Mouse (Mus musculus) megakaryocyte, embryonic 14.5 days (primary cell): ENCODE data around the gene Rnf152. TPM values are rescaled to one million over a fixed set of nuclear protein-coding genes. Genes with fewer than 3 reads are reported as not detected.

Source experiments
- H3K27me3 ChIP-seq: replicated peaks from 2 replicates; pipeline ENCODE3; 2012; ENCODE audit warnings: inconsistent platforms
- H3K36me3 ChIP-seq: replicated peaks from 2 replicates; pipeline ENCODE3; 2012; ENCODE audit warnings: low read length, inconsistent platforms, mixed read lengths
- H3K4me1 ChIP-seq: 2 replicates; pipeline ENCODE4 v1.6.1; 2012; ENCODE audit warnings: inconsistent platforms
- H3K4me3 ChIP-seq: replicated peaks from 2 replicates; pipeline ENCODE3; 2012; ENCODE audit warnings: moderate library complexity, mild to moderate bottlenecking, inconsistent platforms
- H3K9me3 ChIP-seq: 2 replicates; pipeline ENCODE4 v1.6.1; 2012; ENCODE audit warnings: inconsistent platforms
- FLI1 ChIP-seq: IDR thresholded peaks from 2 replicates; pipeline ENCODE4 v1.6.1; 2012; ENCODE audit warnings: low read length, inconsistent platforms, mixed read lengths
- GATA1 ChIP-seq: IDR thresholded peaks from 3 replicates; pipeline ENCODE4 v1.6.1; 2012; ENCODE audit warnings: mixed read lengths, low read length, inconsistent platforms, borderline replicate concordance
- polyA plus RNA-seq: library from polyadenylated mRNA; stranded (reverse); fragments of >175 nt; gene quantifications from 2 replicates; pipeline ENCODE4 v1.2.3, GENCODE M21; 2012; ENCODE audit warnings: low replicate concordance; ENCODE audit not compliant: insufficient read depth

Rnf152 gene
- polyA plus RNA-seq, 1 experiment, result not detected

DNA sequence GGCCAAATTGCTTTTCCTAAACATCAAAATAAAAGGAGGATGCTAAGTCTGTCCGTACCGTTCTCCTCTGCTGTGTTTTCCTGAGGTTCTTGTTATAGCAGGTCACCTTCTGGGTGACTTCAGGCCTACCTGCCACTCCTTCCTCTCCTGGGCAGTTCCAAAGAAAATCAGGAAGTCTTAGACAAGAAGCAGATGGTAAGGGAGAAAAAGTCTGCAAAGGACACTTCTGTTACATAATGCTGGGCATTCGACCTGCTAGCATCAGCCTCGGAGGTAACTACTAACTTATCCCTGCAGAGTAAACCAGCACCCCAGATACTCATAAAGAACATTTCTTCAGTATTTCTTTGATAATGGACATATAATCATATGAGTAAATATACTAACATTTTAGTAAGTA, 4.7 kb downstream of the Rnf152 start:
- H3K9me3 ChIP-seq, result 0 out of 2 replicates have a peak, but pooled peaks cover 3% of the 10 kb centered on the region
- H3K4me3 ChIP-seq, result no peak overlapping the region
- peaks cover 30% of the 10 kb centered on the region for H3K27me3 ChIP-seq
- no peak for TF ChIP-seq GATA1
- no peak for TF ChIP-seq FLI1
- H3K36me3 ChIP-seq, result no peaks in the 10 kb centered on the region
- H3K4me1 ChIP-seq, result peaks cover 21% of the 10 kb centered on the region

GRCm38 (mm10) chr1:105342305-105342704, 14.2 kb downstream of the Rnf152 start:
- no peaks in the 10 kb centered on the region for H3K27me3 ChIP-seq
- no peaks in the 10 kb centered on the region for H3K4me1 ChIP-seq
- H3K9me3 ChIP-seq, result peaks cover 5% of the 10 kb centered on the region; the same call in 1 of the 2 replicates
- no peak for TF ChIP-seq FLI1
- TF ChIP-seq GATA1, result no peak
- no peaks in the 10 kb centered on the region for H3K36me3 ChIP-seq
- no peak overlapping the region for H3K4me3 ChIP-seq

GRCm38 (mm10) chr1:105340943-105341342, 15.6 kb downstream of the Rnf152 start:
- Histone ChIP-seq H3K4me1 (no peaks in the 10 kb centered on the region), H3K36me3 (no peaks in the 10 kb centered on the region), H3K9me3 (peaks cover 5% of the 10 kb centered on the region; the same call in 1 of the 2 replicates), H3K4me3 (no peak overlapping the region), H3K27me3 (no peaks in the 10 kb centered on the region)
- TF ChIP-seq GATA1 (no peak), FLI1 (no peak)

GRCm38 (mm10) chr1:105337397-105337796, 19.1 kb downstream of the Rnf152 start:
- no peaks in the 10 kb centered on the region for H3K27me3 ChIP-seq
- peaks cover 2% of the 10 kb centered on the region; the same call in 1 of the 2 replicates for H3K9me3 ChIP-seq
- H3K4me3 ChIP-seq, result no peak overlapping the region
- TF ChIP-seq GATA1, result no peak
- H3K4me1 ChIP-seq, result no peaks in the 10 kb centered on the region
- H3K36me3 ChIP-seq, result no peaks in the 10 kb centered on the region

- Histone ChIP-seq H3K36me3 (no peaks in the 10 kb centered on the region), H3K4me3 (no peak overlapping the region), H3K4me1 (no peaks in the 10 kb centered on the region), H3K9me3 (no peaks in the 10 kb centered on the region), H3K27me3 (no peaks in the 10 kb centered on the region)
- no peak for TF ChIP-seq FLI1
- TF ChIP-seq GATA1, result no peak
Observed at GRCm38 (mm10) chr1:105336096-105336495, 20.4 kb downstream of the Rnf152 start.

DNA sequence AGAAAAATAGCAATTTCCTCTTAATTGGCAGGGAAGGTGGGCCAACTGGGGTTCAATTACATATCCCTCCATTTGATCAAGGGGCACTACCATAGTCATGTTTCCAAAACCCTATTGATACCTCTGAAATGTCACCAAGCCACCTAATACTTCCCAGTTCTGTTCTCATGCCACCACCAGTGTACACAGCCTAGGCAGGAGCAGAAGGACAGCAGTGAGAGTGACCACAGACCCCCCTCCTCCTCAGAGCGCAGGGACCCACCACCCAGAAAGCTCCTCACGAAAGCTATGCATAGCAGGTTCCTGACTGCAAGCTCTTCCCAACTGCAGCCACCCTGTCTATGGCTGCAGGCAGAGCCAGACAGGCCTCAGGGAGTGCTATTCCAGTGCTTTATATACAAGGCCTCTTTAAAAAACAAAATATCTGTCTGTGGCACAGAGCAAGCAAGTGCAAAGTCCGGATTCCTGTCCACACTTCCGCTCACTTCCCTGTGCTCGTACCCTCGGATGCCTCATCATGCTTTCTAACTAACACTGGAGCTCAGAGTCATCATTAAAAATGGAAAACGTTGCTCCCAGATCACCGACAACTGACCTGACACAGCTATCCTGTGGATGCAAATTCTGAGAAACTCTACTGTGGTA, 24.3 kb downstream of the Rnf152 start:
- no peak for TF ChIP-seq FLI1
- no peak for TF ChIP-seq GATA1
- Histone ChIP-seq H3K9me3 (peaks cover 5% of the 10 kb centered on the region; the same call in 1 of the 2 replicates), H3K27me3 (no peaks in the 10 kb centered on the region), H3K36me3 (no peaks in the 10 kb centered on the region), H3K4me3 (no peak overlapping the region), H3K4me1 (no peaks in the 10 kb centered on the region)

GRCm38 (mm10) chr1:105331605-105332004, 24.9 kb downstream of the Rnf152 start:
- H3K9me3 ChIP-seq, result peaks cover 6% of the 10 kb centered on the region; the same call in 1 of the 2 replicates
- H3K36me3 ChIP-seq, result no peaks in the 10 kb centered on the region
- no peaks in the 10 kb centered on the region for H3K27me3 ChIP-seq
- TF ChIP-seq GATA1 (no peak), FLI1 (no peak)
- H3K4me1 ChIP-seq, result no peaks in the 10 kb centered on the region
- H3K4me3 ChIP-seq, result no peak overlapping the region

DNA sequence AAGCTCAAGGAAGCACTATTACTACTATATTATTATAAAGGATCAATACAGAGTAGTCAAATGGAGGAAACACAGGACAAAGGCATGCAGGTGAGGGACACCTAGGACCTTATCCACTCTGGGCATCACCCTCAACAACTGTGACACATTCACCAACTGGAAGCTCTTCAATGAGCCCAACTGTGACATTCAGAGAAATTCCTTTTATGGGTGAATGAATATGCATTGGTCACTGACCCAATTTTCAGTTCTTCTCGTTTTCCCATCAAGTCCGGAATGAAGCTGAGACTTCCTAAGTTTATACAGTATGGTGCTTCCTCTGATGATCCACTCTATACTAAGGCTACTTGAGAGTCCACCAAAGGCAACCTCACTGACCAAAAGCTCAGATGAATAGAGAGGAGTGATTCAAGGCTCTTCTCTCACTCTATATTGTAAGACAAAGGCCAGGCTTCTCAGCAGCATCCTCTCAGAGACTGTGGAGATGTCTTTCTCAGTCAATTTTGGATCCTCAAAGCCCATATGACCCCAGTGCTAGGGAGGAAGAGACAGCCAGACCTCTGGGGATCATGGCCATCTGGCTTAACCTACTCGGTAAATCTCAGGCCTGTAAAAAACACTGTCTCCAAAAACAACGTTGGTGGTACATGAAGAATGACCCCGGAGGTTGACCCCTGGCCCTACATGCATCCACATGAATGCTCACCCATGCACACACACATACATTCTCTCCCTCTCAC, 25.8 kb downstream of the Rnf152 start:
- Histone ChIP-seq H3K4me3 (no peak overlapping the region), H3K27me3 (no peaks in the 10 kb centered on the region), H3K9me3 (peaks cover 6% of the 10 kb centered on the region; the same call in 1 of the 2 replicates), H3K36me3 (no peaks in the 10 kb centered on the region), H3K4me1 (no peaks in the 10 kb centered on the region)
- TF ChIP-seq GATA1, result no peak
- no peak for TF ChIP-seq FLI1

DNA sequence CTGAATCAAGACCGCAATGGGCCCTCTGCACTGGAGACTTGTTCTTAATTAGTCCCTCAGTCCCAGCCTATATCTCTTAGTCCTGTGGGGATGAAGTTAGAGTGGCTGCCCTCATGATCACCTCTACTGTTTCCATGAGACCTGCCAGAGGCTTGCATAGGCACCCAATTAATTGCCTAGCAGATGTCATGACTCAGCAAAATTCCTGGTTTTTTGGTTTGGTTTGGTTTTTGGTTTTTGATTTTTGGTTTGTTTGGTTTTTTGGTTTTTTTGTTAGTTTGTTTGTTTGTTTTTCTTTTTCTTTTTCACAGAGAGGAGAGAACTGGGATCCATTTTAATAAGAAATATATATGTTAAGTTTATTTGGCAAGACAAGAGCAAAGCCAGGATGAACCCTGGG, 28.7 kb downstream of the Rnf152 start:
- H3K4me1 ChIP-seq, result no peaks in the 10 kb centered on the region
- no peaks in the 10 kb centered on the region for H3K36me3 ChIP-seq
- H3K9me3 ChIP-seq, result peaks cover 6% of the 10 kb centered on the region; the same call in 1 of the 2 replicates
- H3K27me3 ChIP-seq, result no peaks in the 10 kb centered on the region
- H3K4me3 ChIP-seq, result no peak overlapping the region
- TF ChIP-seq FLI1 (no peak), GATA1 (no peak)

- Histone ChIP-seq H3K4me1 (no peaks in the 10 kb centered on the region), H3K27me3 (no peaks in the 10 kb centered on the region), H3K36me3 (no peaks in the 10 kb centered on the region), H3K9me3 (peaks cover 13% of the 10 kb centered on the region; the same call in 1 of the 2 replicates), H3K4me3 (no peak overlapping the region)
- TF ChIP-seq GATA1 (no peak), FLI1 (no peak)
Observed at GRCm38 (mm10) chr1:105324636-105325035, 31.9 kb downstream of the Rnf152 start.
